Mouse (Mus musculus) heart, embryonic 14.5 days (tissue): Measurements from ENCODE around the gene Maml1. TPM values are rescaled to one million over a fixed set of nuclear protein-coding genes. Genes with fewer than 3 reads are reported as not detected.

Experiments
- ATAC-seq: fragments of 200-750 bp; cut with Nextera tagmentation; 2 replicates; pipeline ENCODE4 v1.8.0; 2017; ENCODE audit warnings: low read depth, moderate TSS enrichment; ENCODE audit not compliant: insufficient number of reproducible peaks, insufficient read depth, low FRiP score
- H3K27ac ChIP-seq, 2 experiments: fragments of 200-500 bp in 1 of 2; fragments of 300-500 bp in 1 of 2; sonication (generic) in 1 of 2; replicated peaks in 1 of 2; 2 replicates each; pipeline ENCODE4 v1.5.1; 2012 to 2014; ENCODE audit warnings: low read depth in 2 of 2, low read length in 2 of 2, control low read depth in 1 of 2, mild to moderate bottlenecking in 1 of 2, mixed read lengths in 1 of 2; ENCODE audit not compliant: control insufficient read depth in 1 of 2, insufficient read depth in 1 of 2
- H3K27me3 ChIP-seq: fragments of 300-500 bp; sonication (generic); 2 replicates; pipeline ENCODE4 v1.6.1; 2014; ENCODE audit warnings: mild to moderate bottlenecking, low read length, control low read depth; ENCODE audit not compliant: control insufficient read depth, insufficient read depth
- H3K36me3 ChIP-seq: fragments of 300-500 bp; sonication (generic); 2 replicates; pipeline ENCODE4 v1.6.1; 2014; ENCODE audit warnings: mild to moderate bottlenecking, control low read depth, low read length, mixed read lengths; ENCODE audit not compliant: control insufficient read depth, insufficient read depth
- H3K4me1 ChIP-seq, 2 experiments: fragments of 200-500 bp in 1 of 2; fragments of 300-500 bp in 1 of 2; sonication (generic) in 1 of 2; 2 replicates each; pipeline ENCODE4 v1.6.1; 2012 to 2014; ENCODE audit warnings: low read length in 2 of 2, control low read depth in 1 of 2, mixed read lengths in 1 of 2; ENCODE audit not compliant: control insufficient read depth in 2 of 2, insufficient read depth in 2 of 2
- H3K4me2 ChIP-seq: fragments of 300-500 bp; sonication (generic); 2 replicates; pipeline ENCODE4 v1.6.1; 2014; ENCODE audit warnings: mild to moderate bottlenecking, low read length
- H3K4me3 ChIP-seq, 2 experiments: fragments of 200-500 bp in 1 of 2; fragments of 300-500 bp in 1 of 2; sonication (generic) in 1 of 2; 2 replicates each; pipeline ENCODE4 v1.5.1; 2012 to 2014; ENCODE audit warnings: low read length in 2 of 2, mild to moderate bottlenecking in 2 of 2, control low read depth in 1 of 2, low read depth in 1 of 2, moderate library complexity in 1 of 2; ENCODE audit not compliant: control insufficient read depth in 1 of 2, insufficient read depth in 1 of 2
- H3K9ac ChIP-seq: fragments of 300-500 bp; sonication (generic); 2 replicates; pipeline ENCODE4 v1.6.1; 2014; ENCODE audit warnings: mild to moderate bottlenecking, low read length
- H3K9me3 ChIP-seq: fragments of 300-500 bp; sonication (generic); 2 replicates; pipeline ENCODE4 v1.6.1; 2016; ENCODE audit warnings: low read length, control low read depth; ENCODE audit not compliant: control insufficient read depth
- WGBS: fragments of 180-500 bp; shearing (Covaris S2); extraction: QIAGEN DNeasy Blood & Tissue Kit; methylation state at CpG from one replicate; pipeline ENCODE4 v1.1.7; 2014; 5-methylcytosine and 5-hydroxymethylcytosine counted together
- polyA plus RNA-seq: library from polyadenylated mRNA; unstranded; fragments of >200 nt; fragmentation: Nextera tagmentation; extraction: Ambion mirVana; gene quantifications from 2 replicates; pipeline ENCODE4 v1.2.1, GENCODE M21; 2014

Gene Maml1
- polyA plus RNA-seq, 1 experiment from 2014 or later, result 5.6 TPM

DNA sequence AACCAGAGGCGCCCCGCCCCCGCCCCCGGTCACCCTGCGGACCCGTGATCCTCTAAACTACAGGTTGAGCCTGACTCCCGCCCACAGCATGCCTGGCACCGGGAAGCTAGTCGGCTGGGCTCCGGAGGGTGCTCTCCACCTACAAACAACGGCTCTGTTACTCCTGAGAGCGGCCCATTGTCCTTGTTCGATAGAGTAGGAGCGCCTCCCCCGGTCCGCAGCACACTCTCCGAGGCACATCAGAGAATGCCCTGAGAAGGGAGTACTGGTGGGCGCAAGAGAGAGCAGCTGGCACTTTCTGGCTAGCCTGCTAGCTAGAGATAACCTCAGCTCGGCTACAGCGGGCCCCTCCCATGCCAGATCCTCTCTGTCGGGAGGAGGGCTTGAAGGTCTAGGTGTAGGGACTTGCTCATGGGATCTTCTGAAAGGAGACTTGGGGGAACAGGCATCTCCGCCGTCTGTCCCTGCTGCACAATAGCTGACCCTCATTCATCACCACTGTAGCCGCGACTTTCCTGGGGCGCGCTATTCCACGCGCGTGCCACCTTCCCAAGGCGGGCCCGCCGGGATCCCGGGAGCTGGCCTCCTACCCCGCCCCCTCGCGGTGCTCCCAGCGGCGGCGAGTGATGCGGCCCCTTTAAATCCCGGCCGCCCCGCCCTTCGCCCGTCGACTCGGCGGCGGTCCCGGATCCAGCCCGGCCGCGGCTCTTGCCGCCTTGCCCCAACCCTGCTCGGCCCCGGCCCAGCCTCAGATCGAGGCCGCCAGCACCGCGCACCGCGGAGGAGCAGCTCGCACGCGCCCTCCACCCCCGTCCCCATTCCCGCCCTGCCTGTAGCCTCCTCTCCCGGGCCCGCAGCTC lies 67.2 kb downstream of the Maml1 start:
- peak; percentile 84 for ATAC-seq
- Histone ChIP-seq H3K4me3 (peak overlapping the region; percentile 73 to 75), H3K9ac (peak overlapping the region; percentile 89), H3K36me3 (peaks cover 5% of the 10 kb centered on the region; the same call in 1 of the 2 replicates), H3K4me2 (peak overlapping the region; percentile 82), H3K27me3 (no peaks in the 10 kb centered on the region), H3K9me3 (no peaks in the 10 kb centered on the region), H3K27ac (peak overlapping the region; percentile 69 to 76), H3K4me1 (peaks cover 9 to 26% of the 10 kb centered on the region in 2 experiments)
- WGBS, result under 1% methylated on average over 69 of the region's 70 CpGs

DNA sequence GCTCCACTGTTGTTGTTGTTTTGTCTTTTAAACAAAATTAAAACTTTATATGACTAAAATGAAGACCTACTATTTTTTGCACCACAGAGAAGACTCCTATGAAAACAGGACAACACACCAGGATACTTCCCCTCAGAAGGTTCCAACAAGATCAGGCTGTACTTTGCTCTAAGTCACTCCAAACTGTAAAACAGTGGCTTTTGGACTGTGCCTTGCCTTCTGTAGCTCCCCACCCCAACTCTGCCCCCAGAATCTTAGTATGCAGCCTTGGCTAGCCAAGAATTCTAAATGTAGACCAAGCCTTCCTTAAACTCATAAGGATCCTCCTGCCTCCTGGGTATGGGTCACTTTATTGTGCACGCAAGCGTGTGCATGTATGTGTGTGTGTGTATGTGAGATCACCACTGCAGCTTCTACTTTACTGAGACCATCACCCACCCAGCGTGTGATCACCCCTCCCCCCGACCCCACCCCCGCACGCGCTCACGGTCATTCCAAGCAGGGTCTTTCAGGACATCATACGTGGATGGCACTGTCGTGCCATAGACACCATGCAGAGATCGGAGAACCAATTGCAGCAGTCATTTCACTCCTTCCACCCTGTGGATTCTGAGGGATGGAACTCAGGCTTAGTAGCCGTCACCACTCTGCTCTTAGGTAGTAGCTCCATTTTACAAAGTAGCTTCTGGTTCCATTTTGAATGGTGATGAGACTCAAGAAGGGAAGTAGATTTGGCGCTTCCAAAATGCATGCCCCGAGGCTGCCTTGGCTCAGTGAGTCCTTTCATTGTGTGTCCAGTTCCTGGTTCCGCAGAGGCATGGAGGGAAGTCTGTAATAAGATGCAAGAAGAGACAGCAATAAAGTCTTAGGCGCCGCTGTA lies 68.1 kb downstream of the Maml1 start:
- Histone ChIP-seq H3K4me1 (peaks cover 9 to 26% of the 10 kb centered on the region in 2 experiments), H3K4me2 (peak overlapping the region; percentile 82), H3K27ac (peak overlapping the region; percentile 69 to 76), H3K4me3 (peak overlapping the region; percentile 73 to 75), H3K9ac (peak overlapping the region; percentile 89), H3K36me3 (peaks cover 5% of the 10 kb centered on the region; the same call in 1 of the 2 replicates), H3K27me3 (no peaks in the 10 kb centered on the region), H3K9me3 (no peaks in the 10 kb centered on the region)
- ATAC-seq, result no peak
- WGBS, result 9% methylated on average over 17 of the region's 17 CpGs

DNA sequence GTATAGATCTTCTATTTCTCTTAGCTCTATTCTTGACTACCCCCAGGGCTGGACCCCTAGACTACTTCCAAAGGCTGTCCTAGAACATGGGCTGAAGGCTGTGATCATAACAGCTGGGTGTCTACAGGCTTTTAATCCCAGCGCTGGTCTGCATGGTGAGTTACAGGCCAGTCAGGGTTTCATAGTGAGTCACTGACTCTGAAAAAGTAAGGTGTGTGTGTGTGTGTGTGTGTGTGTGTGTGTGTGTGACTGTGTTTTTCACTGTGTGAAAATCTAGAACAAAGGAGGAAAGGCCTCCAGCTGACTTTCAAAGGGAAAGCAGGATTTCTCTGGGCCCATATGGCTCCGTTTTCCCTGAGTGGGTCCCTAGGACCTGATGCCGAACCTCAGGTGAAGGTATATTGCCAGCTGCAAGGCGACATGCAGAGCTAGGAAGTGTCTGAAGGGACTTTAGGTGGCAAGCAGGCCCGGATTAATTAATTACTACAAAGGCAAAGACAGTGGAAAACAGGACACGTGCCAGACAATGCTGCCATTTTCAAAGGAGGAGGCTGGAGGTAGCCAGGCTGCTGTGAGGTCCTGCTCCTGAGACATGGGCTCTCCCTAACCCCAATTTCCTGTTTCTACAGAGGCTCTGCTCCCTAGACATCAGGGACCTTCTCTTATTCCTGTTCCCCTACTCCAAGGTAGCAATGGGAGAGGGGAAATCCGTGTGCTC lies 69.4 kb downstream of the Maml1 start:
- Histone ChIP-seq H3K27ac (no peak overlapping the region), H3K9ac (no peak overlapping the region), H3K36me3 (peaks cover 3% of the 10 kb centered on the region; the same call in 1 of the 2 replicates), H3K4me1 (peaks cover 9 to 28% of the 10 kb centered on the region in 2 experiments), H3K4me3 (no peak overlapping the region), H3K9me3 (no peaks in the 10 kb centered on the region), H3K27me3 (no peaks in the 10 kb centered on the region), H3K4me2 (no peak overlapping the region)
- ATAC-seq, result no peak
- 60% methylated on average over 7 of the region's 7 CpGs for WGBS

DNA sequence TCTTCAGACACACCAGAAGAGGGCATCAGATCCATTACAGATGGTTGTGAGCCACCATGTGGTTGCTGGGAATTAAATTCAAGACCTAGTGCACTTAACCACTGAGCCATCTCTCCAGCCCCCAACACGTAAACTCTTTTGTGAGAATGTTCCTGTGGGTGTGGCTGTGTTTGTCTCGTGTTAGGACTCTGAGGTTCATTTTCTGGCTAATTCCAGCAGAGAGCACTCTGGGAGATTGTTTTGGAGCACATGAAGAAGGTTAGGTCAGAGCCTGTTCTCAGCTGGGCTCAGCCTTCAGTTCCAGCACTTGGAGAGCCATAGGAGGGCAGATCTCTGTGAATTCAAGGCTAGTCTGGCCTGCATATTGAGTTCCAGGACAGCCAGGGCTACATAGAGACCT lies 72.3 kb downstream of the Maml1 start:
- Histone ChIP-seq H3K4me1 (peaks cover 15 to 25% of the 10 kb centered on the region in 2 experiments), H3K36me3 (no peaks in the 10 kb centered on the region; the same call in 1 of the 2 replicates), H3K4me3 (no peak overlapping the region), H3K9me3 (no peaks in the 10 kb centered on the region), H3K4me2 (no peak overlapping the region), H3K27me3 (no peaks in the 10 kb centered on the region), H3K9ac (no peak overlapping the region), H3K27ac (no peak overlapping the region)
- 68% methylated on average over 2 of the region's 2 CpGs for WGBS
- no peak for ATAC-seq

DNA sequence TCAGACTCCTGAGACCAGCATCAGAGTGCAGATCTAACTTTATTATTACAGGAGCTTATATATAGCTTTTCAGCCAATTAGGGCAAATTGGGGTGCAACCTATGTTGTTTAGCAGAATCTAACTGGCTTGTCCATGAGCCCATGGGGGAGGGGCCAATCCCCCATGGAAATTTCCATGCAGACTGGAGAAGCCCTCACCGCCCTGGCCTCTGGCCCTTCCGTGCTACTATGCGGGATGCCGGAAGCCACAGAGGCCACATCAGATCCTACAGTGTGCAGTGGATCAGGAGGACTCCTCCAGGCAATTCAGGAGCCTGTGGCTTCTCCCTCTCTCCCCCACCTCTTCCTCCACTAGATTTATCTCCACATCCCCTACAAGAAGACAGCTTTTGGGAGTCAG lies 74.3 kb downstream of the Maml1 start:
- Histone ChIP-seq H3K27ac (no peak overlapping the region), H3K4me3 (no peak overlapping the region), H3K36me3 (no peaks in the 10 kb centered on the region; the same call in 1 of the 2 replicates), H3K4me1 (peaks cover 23 to 27% of the 10 kb centered on the region in 2 experiments), H3K9me3 (no peaks in the 10 kb centered on the region), H3K27me3 (no peaks in the 10 kb centered on the region), H3K9ac (no peak overlapping the region), H3K4me2 (no peak overlapping the region)
- ATAC-seq, result no peak
- 57% methylated on average over 4 of the region's 4 CpGs for WGBS

DNA sequence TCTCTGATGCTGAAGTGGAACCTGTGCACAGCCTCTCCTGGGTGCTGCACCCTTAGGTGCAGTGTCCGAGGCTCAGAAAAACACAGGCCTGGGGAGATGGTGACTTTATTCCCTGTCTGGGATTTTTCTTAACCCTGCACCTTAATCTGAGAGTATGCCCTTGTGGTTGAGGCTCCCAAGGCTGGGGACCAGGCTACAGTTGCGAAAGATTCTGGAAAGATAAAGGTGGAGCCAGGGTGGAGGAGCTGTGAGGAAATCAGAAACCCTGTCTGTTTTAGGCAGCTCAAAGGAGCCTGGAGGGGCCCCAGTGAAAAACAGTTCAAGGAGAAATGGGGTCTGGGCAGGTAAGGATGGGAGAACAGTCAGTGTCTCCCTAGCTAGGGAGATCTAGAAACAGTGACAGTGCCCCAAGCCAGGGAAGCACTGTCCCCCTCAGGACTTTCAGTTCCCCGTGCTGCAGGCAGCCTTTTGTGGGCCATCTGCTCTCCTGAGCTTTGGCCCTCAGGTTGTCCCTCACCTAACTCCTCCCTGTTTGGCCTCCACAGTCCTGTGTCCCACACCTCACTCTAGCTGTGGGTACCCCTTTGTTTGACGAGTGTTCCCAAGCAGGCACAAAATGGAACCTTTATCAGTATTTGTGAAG lies 75.3 kb downstream of the Maml1 start:
- ATAC-seq, result no peak
- no peak overlapping the region for H3K27ac ChIP-seq
- H3K36me3 ChIP-seq, result no peaks in the 10 kb centered on the region; the same call in 1 of the 2 replicates
- H3K27me3 ChIP-seq, result no peaks in the 10 kb centered on the region
- peaks cover 28 to 31% of the 10 kb centered on the region in 2 experiments for H3K4me1 ChIP-seq
- no peak overlapping the region for H3K9ac ChIP-seq
- H3K4me2 ChIP-seq, result no peak overlapping the region
- H3K9me3 ChIP-seq, result no peaks in the 10 kb centered on the region
- no peak overlapping the region for H3K4me3 ChIP-seq
- 72% methylated on average over 4 of the region's 4 CpGs for WGBS
